Mouse (Mus musculus) heart, postnatal 0 days (tissue): ENCODE data around the gene Shox2. TPM values are rescaled to one million over a fixed set of nuclear protein-coding genes. Genes with fewer than 3 reads are reported as not detected.

Source experiments
- ATAC-seq: fragments of 200-750 bp; cut with Nextera tagmentation; 2 replicates; pipeline ENCODE4 v1.8.0; 2017; ENCODE audit warnings: low read depth, moderate number of reproducible peaks, moderate library complexity; ENCODE audit not compliant: insufficient read depth
- DNase-seq: peaks from one replicate; pipeline ENCODE4 v3.0.0-alpha.2; 2016; ENCODE audit warnings: low spot score
- H3K27ac ChIP-seq: fragments of 300-500 bp; sonication (generic); 2 replicates; pipeline ENCODE4 v1.5.1; 2014; ENCODE audit warnings: low read depth, mild to moderate bottlenecking
- H3K27me3 ChIP-seq: fragments of 300-500 bp; sonication (generic); 2 replicates; pipeline ENCODE4 v1.6.1; 2014; ENCODE audit warnings: low read length, mixed read lengths; ENCODE audit not compliant: control insufficient read depth, insufficient read depth
- H3K36me3 ChIP-seq: fragments of 300-500 bp; sonication (generic); replicated peaks from 2 replicates; pipeline ENCODE4 v1.6.1; 2014; ENCODE audit warnings: low read length, mixed read lengths; ENCODE audit not compliant: control insufficient read depth, insufficient read depth
- H3K4me1 ChIP-seq: fragments of 300-500 bp; sonication (generic); 2 replicates; pipeline ENCODE4 v1.6.1; 2014; ENCODE audit warnings: antibody characterized with exemption; ENCODE audit not compliant: control insufficient read depth, insufficient read depth
- H3K4me2 ChIP-seq: fragments of 300-500 bp; sonication (generic); 2 replicates; pipeline ENCODE4 v1.6.1; 2014; ENCODE audit warnings: low read depth, mild to moderate bottlenecking, low read length, moderate library complexity
- H3K4me3 ChIP-seq: fragments of 300-500 bp; sonication (generic); 2 replicates; pipeline ENCODE4 v1.5.1; 2014; ENCODE audit warnings: low read depth, low read length
- H3K9ac ChIP-seq: fragments of 300-500 bp; sonication (generic); replicated peaks from 2 replicates; pipeline ENCODE4 v1.6.1; 2014; ENCODE audit warnings: low read depth, low read length, mixed read lengths
- H3K9me3 ChIP-seq: fragments of 300-500 bp; sonication (generic); replicated peaks from 2 replicates; pipeline ENCODE4 v1.6.1; 2016; ENCODE audit warnings: low read length; ENCODE audit not compliant: control insufficient read depth
- CTCF ChIP-seq: IDR thresholded peaks from 2 replicates; pipeline ENCODE4 v1.5.1; 2016; ENCODE audit warnings: antibody characterized with exemption, control low read depth, low read depth
- EP300 ChIP-seq: IDR thresholded peaks from 2 replicates; pipeline ENCODE4 v1.6.1; 2016; ENCODE audit warnings: antibody characterized with exemption, low read depth
- WGBS: fragments of 180-500 bp; shearing (Covaris S2); extraction: QIAGEN DNeasy Blood & Tissue Kit; methylation state at CpG from one replicate; pipeline ENCODE4 v1.1.7; 2014; 5-methylcytosine and 5-hydroxymethylcytosine counted together
- polyA plus RNA-seq: library from polyadenylated mRNA; unstranded; fragments of >200 nt; fragmentation: Nextera tagmentation; extraction: Ambion mirVana; gene quantifications from 2 replicates; pipeline ENCODE4 v1.2.1, GENCODE M21; 2015
- total RNA-seq: library from RNA; depleted of rRNA; stranded (reverse); fragments of >200 nt; gene quantifications from 2 replicates; pipeline ENCODE4 v1.2.3, GENCODE M21; 2014; ENCODE audit warnings: low replicate concordance

Shox2 gene
- total and polyA plus RNA-seq, 2 experiments from 2014 or later: 0.11 to 2.3 TPM

GRCm38 (mm10) chr3:66972191-66972950 is 9.2 kb downstream of the Shox2 start:
- Histone ChIP-seq H3K9me3 (no peaks in the 10 kb centered on the region), H3K27me3 (peaks cover 89% of the 10 kb centered on the region), H3K4me3 (no peak overlapping the region), H3K4me1 (peaks cover 4% of the 10 kb centered on the region; the same call in 1 of the 2 replicates), H3K27ac (no peak overlapping the region), H3K4me2 (no peak overlapping the region), H3K9ac (no peak overlapping the region), H3K36me3 (no peaks in the 10 kb centered on the region)
- DNase-seq (no peak), ATAC-seq (no peak)
- WGBS: 13% methylated on average over 16 of the region's 16 CpGs
- TF ChIP-seq CTCF (no peak), EP300 (no peak)

GRCm38 (mm10) chr3:66970661-66971331 is 10.8 kb downstream of the Shox2 start:
- Histone ChIP-seq H3K4me3 (peak overlapping the region; percentile 14), H3K4me1 (peaks cover 4% of the 10 kb centered on the region; the same call in 1 of the 2 replicates), H3K9me3 (no peaks in the 10 kb centered on the region), H3K27me3 (peaks cover 84% of the 10 kb centered on the region), H3K9ac (no peak overlapping the region), H3K4me2 (no peak overlapping the region), H3K36me3 (no peaks in the 10 kb centered on the region), H3K27ac (no peak overlapping the region)
- 5% methylated on average over 29 of the region's 29 CpGs for WGBS
- no peak for TF ChIP-seq EP300
- no peak for TF ChIP-seq CTCF
- ATAC-seq: 0 out of 2 replicates have a peak, but pooled peaks have one; percentile 11
- DNase-seq: no peak

GRCm38 (mm10) chr3:66970261-66970660 is 11.3 kb downstream of the Shox2 start:
- WGBS: 5% methylated on average over 10 of the region's 10 CpGs
- Histone ChIP-seq H3K4me1 (peaks cover 4% of the 10 kb centered on the region; the same call in 1 of the 2 replicates), H3K27me3 (peaks cover 80% of the 10 kb centered on the region), H3K9me3 (no peaks in the 10 kb centered on the region), H3K36me3 (no peaks in the 10 kb centered on the region), H3K9ac (no peak overlapping the region), H3K4me3 (peak overlapping the region; percentile 14), H3K4me2 (no peak overlapping the region), H3K27ac (no peak overlapping the region)
- no peak for DNase-seq
- no peak for ATAC-seq
- TF ChIP-seq CTCF (no peak), EP300 (no peak)

GRCm38 (mm10) chr3:66967508-66967907 is 14.1 kb downstream of the Shox2 start:
- Histone ChIP-seq H3K9me3 (no peaks in the 10 kb centered on the region), H3K27me3 (peaks cover 54% of the 10 kb centered on the region), H3K27ac (no peak overlapping the region), H3K4me1 (no peaks in the 10 kb centered on the region), H3K9ac (no peak overlapping the region), H3K4me3 (no peak overlapping the region), H3K36me3 (no peaks in the 10 kb centered on the region), H3K4me2 (no peak overlapping the region)
- 66% methylated on average over 4 of the region's 4 CpGs for WGBS
- ATAC-seq: no peak
- TF ChIP-seq EP300 (no peak), CTCF (no peak)
- DNase-seq: no peak

- Histone ChIP-seq H3K27me3 (peaks cover 28% of the 10 kb centered on the region), H3K9me3 (no peaks in the 10 kb centered on the region), H3K27ac (no peak overlapping the region), H3K36me3 (no peaks in the 10 kb centered on the region), H3K4me1 (no peaks in the 10 kb centered on the region), H3K4me2 (no peak overlapping the region), H3K9ac (no peak overlapping the region), H3K4me3 (no peak overlapping the region)
- DNase-seq (no peak), ATAC-seq (no peak)
- TF ChIP-seq CTCF (no peak), EP300 (no peak)
- WGBS: 60% methylated on average over 3 of the region's 3 CpGs
Observed at GRCm38 (mm10) chr3:66964884-66965283, 16.7 kb downstream of the Shox2 start.

- Histone ChIP-seq H3K4me2 (no peak overlapping the region), H3K27me3 (no peaks in the 10 kb centered on the region), H3K4me3 (no peak overlapping the region), H3K9me3 (no peaks in the 10 kb centered on the region), H3K4me1 (no peaks in the 10 kb centered on the region), H3K27ac (no peak overlapping the region), H3K9ac (no peak overlapping the region), H3K36me3 (no peaks in the 10 kb centered on the region)
- TF ChIP-seq EP300 (no peak), CTCF (no peak)
- ATAC-seq: no peak
- DNase-seq: no peak
- WGBS: 47% methylated on average over 5 of the region's 5 CpGs
Observed at GRCm38 (mm10) chr3:66959972-66960371, 21.6 kb downstream of the Shox2 start.
